Mouse (Mus musculus) myocyte (in vitro differentiated cells): Measurements from ENCODE around the gene Csnk1d. TPM values are rescaled to one million over a fixed set of nuclear protein-coding genes. Genes with fewer than 3 reads are reported as not detected.

Source experiments
- H3K27me3 ChIP-seq: one replicate; pipeline ENCODE4 v1.6.1; 2011; ENCODE audit not compliant: control insufficient read depth, insufficient read depth, insufficient read length
- H3K36me3 ChIP-seq: one replicate; pipeline ENCODE4 v1.6.1; 2011; ENCODE audit not compliant: control insufficient read depth, insufficient read depth
- H3K4me2 ChIP-seq: one replicate; pipeline ENCODE4 v1.6.1; 2011; ENCODE audit warnings: low read depth, control low read depth
- H3K4me3 ChIP-seq: one replicate; pipeline ENCODE4 v1.5.1; 2011; ENCODE audit warnings: mild to moderate bottlenecking, control low read depth, moderate library complexity
- H3K79me2 ChIP-seq: one replicate; pipeline ENCODE4 v1.6.1; 2011; ENCODE audit not compliant: control insufficient read depth, insufficient read depth
- H3ac ChIP-seq: one replicate; pipeline ENCODE4 v1.6.1; 2011; ENCODE audit not compliant: control insufficient read depth, insufficient read length
- CEBPB ChIP-seq: IDR thresholded peaks from 2 replicates; pipeline ENCODE4 v1.6.1; 2011; ENCODE audit warnings: mild to moderate bottlenecking, moderate library complexity; ENCODE audit not compliant: poor library complexity, insufficient read depth, severe bottlenecking
- E2F4 ChIP-seq: IDR thresholded peaks from one replicate; pipeline ENCODE4 v1.6.1; 2011; ENCODE audit warnings: mild to moderate bottlenecking, control low read depth, moderate library complexity; ENCODE audit not compliant: insufficient read depth
- MAX ChIP-seq: IDR thresholded peaks from one replicate; pipeline ENCODE4 v1.6.1; 2011; ENCODE audit warnings: low read depth, mild to moderate bottlenecking, control low read depth
- MYOD1 ChIP-seq, 3 experiments: IDR thresholded peaks; one replicate each; pipeline ENCODE4 v1.6.1; 2011; ENCODE audit warnings: control low read depth in 2 of 3, low read depth in 2 of 3, mild to moderate bottlenecking in 2 of 3, moderate library complexity in 1 of 3; ENCODE audit not compliant: insufficient read length in 2 of 3, control insufficient read depth in 1 of 3
- MYOG ChIP-seq, 3 experiments: IDR thresholded peaks; one replicate each; pipeline ENCODE4 v1.6.1; 2011; ENCODE audit warnings: control low read depth in 2 of 3, low read depth in 2 of 3, mild to moderate bottlenecking in 2 of 3; ENCODE audit not compliant: insufficient read length in 2 of 3, control insufficient read depth in 1 of 3, insufficient read depth in 1 of 3
- POLR2A ChIP-seq: IDR thresholded peaks from one replicate; pipeline ENCODE4 v1.6.1; 2011; ENCODE audit warnings: low read depth, mild to moderate bottlenecking, control low read depth, moderate library complexity; ENCODE audit not compliant: insufficient read length
- POLR2AphosphoS2 ChIP-seq: IDR thresholded peaks from one replicate; pipeline ENCODE4 v1.6.1; 2011; ENCODE audit warnings: low read depth, control low read depth; ENCODE audit not compliant: insufficient read length
- REST ChIP-seq: IDR thresholded peaks from one replicate; pipeline ENCODE4 v1.6.1; 2011; ENCODE audit warnings: mild to moderate bottlenecking, control low read depth, moderate library complexity; ENCODE audit not compliant: insufficient read depth, insufficient read length
- SRF ChIP-seq: IDR thresholded peaks from one replicate; pipeline ENCODE4 v1.6.1; 2011; ENCODE audit warnings: low read depth; ENCODE audit not compliant: control insufficient read depth, insufficient read length
- TCF12 ChIP-seq: IDR thresholded peaks from one replicate; pipeline ENCODE4 v1.6.1; 2011; ENCODE audit warnings: mild to moderate bottlenecking, control low read depth; ENCODE audit not compliant: poor library complexity, insufficient read depth, severe bottlenecking
- TCF3 ChIP-seq: IDR thresholded peaks from one replicate; pipeline ENCODE4 v1.6.1; 2011; ENCODE audit warnings: low read depth, control low read depth; ENCODE audit not compliant: insufficient read length
- USF1 ChIP-seq: IDR thresholded peaks from one replicate; pipeline ENCODE4 v1.6.1; 2011; ENCODE audit warnings: low read depth, mild to moderate bottlenecking, control low read depth, moderate library complexity
- polyA plus RNA-seq: library from polyadenylated mRNA; unstranded; fragments of >200 nt; fragmentation: generic; extraction: Trizol; gene quantifications from one replicate; pipeline ENCODE4 v1.2.1, GENCODE M21; 2012; ENCODE audit warnings: missing spikeins

Gene Csnk1d
- polyA plus RNA-seq, 1 experiment = 79.5 TPM

DNA sequence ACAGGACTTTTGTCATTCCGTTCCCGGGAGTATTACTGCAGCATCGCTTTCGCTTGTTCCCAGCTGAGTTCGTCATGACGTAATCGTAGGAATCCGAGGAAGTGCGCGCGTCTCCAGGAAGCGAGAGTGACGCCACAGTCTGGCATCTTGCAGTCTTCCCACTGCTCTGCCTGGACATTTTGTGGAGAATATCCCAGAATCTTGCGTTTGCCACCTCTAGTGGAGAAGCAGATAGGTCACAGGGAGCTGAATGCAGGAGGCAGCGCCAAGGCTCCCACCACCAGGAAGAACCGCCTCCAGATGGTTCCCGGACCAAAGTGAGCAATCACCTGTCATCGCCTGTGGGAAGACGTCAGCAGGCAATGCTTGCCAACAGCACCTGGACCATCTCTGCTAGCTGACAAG lies 23.8 kb upstream of the Csnk1d start:
- no peaks in the 10 kb centered on the region for H3K27me3 ChIP-seq
- no peaks in the 10 kb centered on the region for H3K79me2 ChIP-seq
- H3K36me3 ChIP-seq = no peaks in the 10 kb centered on the region
- H3K4me2 ChIP-seq = peak overlapping the region; percentile 90
- H3ac ChIP-seq = no peak overlapping the region
- no peak for TF ChIP-seq MAX
- peak; percentile 21 for TF ChIP-seq POLR2A
- no peak for TF ChIP-seq USF1
- 0 out of 2 replicates have a peak, but pooled peaks have one; percentile 8 for TF ChIP-seq CEBPB
- TF ChIP-seq TCF12 = no peak
- no peak for TF ChIP-seq SRF
- TF ChIP-seq E2F4 = no peak
- TF ChIP-seq MYOG (IDR thresholded peaks at IDR 0.05; ENCODE audit: control insufficient read depth in 1 of 3, insufficient read depth in 1 of 3, insufficient read length in 2 of 3, low read depth in 2 of 3) = no peak
- peak in 1 of 3 experiments; percentile 5 for TF ChIP-seq MYOD1 (IDR thresholded peaks at IDR 0.05; ENCODE audit: control insufficient read depth in 1 of 3, insufficient read length in 2 of 3, low read depth in 2 of 3)
- TF ChIP-seq TCF3 = no peak
- no peak for TF ChIP-seq POLR2AphosphoS2
- no peak for TF ChIP-seq REST
- peak overlapping the region; percentile 13 for H3K4me3 ChIP-seq

DNA sequence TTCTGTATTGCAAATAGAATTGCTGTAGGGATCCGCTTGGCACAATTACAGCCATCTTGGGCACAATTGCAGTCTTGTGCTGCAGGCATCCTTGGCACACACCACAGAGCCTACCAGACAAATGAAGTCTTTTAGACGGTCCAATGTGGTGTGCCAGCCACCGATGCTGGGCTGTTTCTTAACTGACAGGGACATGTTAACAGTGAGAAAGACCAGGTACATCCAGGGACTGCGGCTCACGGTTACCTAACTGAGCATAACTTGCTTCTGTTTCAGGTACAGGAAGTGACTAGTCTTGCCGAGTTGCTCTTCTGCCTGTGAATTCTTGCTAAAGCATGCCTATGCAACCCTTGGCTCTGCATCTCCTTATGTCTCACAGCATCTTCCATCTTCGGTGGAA lies 22.5 kb upstream of the Csnk1d start:
- no peaks in the 10 kb centered on the region for H3K27me3 ChIP-seq
- TF ChIP-seq POLR2A (no peak), REST (no peak), CEBPB (no peak), MYOD1 (IDR thresholded peaks at IDR 0.05; ENCODE audit: control insufficient read depth in 1 of 3, insufficient read length in 2 of 3, low read depth in 2 of 3) (no peak), TCF3 (no peak), USF1 (no peak), E2F4 (no peak), POLR2AphosphoS2 (no peak), MAX (no peak), SRF (no peak), TCF12 (no peak), MYOG (IDR thresholded peaks at IDR 0.05; ENCODE audit: control insufficient read depth in 1 of 3, insufficient read depth in 1 of 3, insufficient read length in 2 of 3, low read depth in 2 of 3) (no peak)
- no peak overlapping the region for H3K4me3 ChIP-seq
- no peaks in the 10 kb centered on the region for H3K36me3 ChIP-seq
- no peak overlapping the region for H3ac ChIP-seq
- no peaks in the 10 kb centered on the region for H3K79me2 ChIP-seq
- H3K4me2 ChIP-seq = no peak overlapping the region

- no peak for TF ChIP-seq MYOD1 (IDR thresholded peaks at IDR 0.05; ENCODE audit: control insufficient read depth in 1 of 3, insufficient read length in 2 of 3, low read depth in 2 of 3)
- TF ChIP-seq TCF12 = no peak
- TF ChIP-seq TCF3 = no peak
- TF ChIP-seq CEBPB = no peak
- no peak for TF ChIP-seq REST
- TF ChIP-seq USF1 = no peak
- TF ChIP-seq POLR2AphosphoS2 = no peak
- no peak for TF ChIP-seq POLR2A
- Histone ChIP-seq H3K4me3 (no peak overlapping the region), H3K79me2 (no peaks in the 10 kb centered on the region), H3ac (no peak overlapping the region), H3K27me3 (no peaks in the 10 kb centered on the region), H3K36me3 (no peaks in the 10 kb centered on the region), H3K4me2 (no peak overlapping the region)
These were observed 19.1 kb upstream of the Csnk1d start for GRCm38 (mm10) chr11:121010044-121010755.

GRCm38 (mm10) chr11:121006184-121006583 lies 15.1 kb upstream of the Csnk1d start:
- Histone ChIP-seq H3ac (no peak overlapping the region), H3K36me3 (no peaks in the 10 kb centered on the region), H3K4me2 (no peak overlapping the region), H3K79me2 (no peaks in the 10 kb centered on the region), H3K27me3 (no peaks in the 10 kb centered on the region), H3K4me3 (no peak overlapping the region)
- TF ChIP-seq USF1 = no peak
- no peak for TF ChIP-seq MYOG (IDR thresholded peaks at IDR 0.05; ENCODE audit: control insufficient read depth in 1 of 3, insufficient read depth in 1 of 3, insufficient read length in 2 of 3, low read depth in 2 of 3)
- no peak for TF ChIP-seq REST
- no peak for TF ChIP-seq SRF
- no peak for TF ChIP-seq E2F4
- no peak for TF ChIP-seq TCF3
- no peak for TF ChIP-seq POLR2A
- no peak for TF ChIP-seq TCF12
- no peak for TF ChIP-seq MYOD1 (IDR thresholded peaks at IDR 0.05; ENCODE audit: control insufficient read depth in 1 of 3, insufficient read length in 2 of 3, low read depth in 2 of 3)
- no peak for TF ChIP-seq CEBPB
- TF ChIP-seq MAX = no peak
- TF ChIP-seq POLR2AphosphoS2 = no peak

GRCm38 (mm10) chr11:121004281-121004680 lies 13.2 kb upstream of the Csnk1d start:
- TF ChIP-seq MAX = no peak
- TF ChIP-seq TCF12 = no peak
- no peak for TF ChIP-seq USF1
- TF ChIP-seq SRF = no peak
- no peak for TF ChIP-seq REST
- no peak for TF ChIP-seq MYOD1 (IDR thresholded peaks at IDR 0.05; ENCODE audit: control insufficient read depth in 1 of 3, insufficient read length in 2 of 3, low read depth in 2 of 3)
- TF ChIP-seq CEBPB = no peak
- TF ChIP-seq POLR2AphosphoS2 = no peak
- no peak for TF ChIP-seq MYOG (IDR thresholded peaks at IDR 0.05; ENCODE audit: control insufficient read depth in 1 of 3, insufficient read depth in 1 of 3, insufficient read length in 2 of 3, low read depth in 2 of 3)
- TF ChIP-seq TCF3 = no peak
- TF ChIP-seq POLR2A = no peak
- TF ChIP-seq E2F4 = no peak
- H3K4me3 ChIP-seq = no peak overlapping the region
- H3K79me2 ChIP-seq = no peaks in the 10 kb centered on the region
- H3K27me3 ChIP-seq = no peaks in the 10 kb centered on the region
- H3K36me3 ChIP-seq = no peaks in the 10 kb centered on the region
- H3ac ChIP-seq = no peak overlapping the region
- H3K4me2 ChIP-seq = no peak overlapping the region
